Mouse (Mus musculus) large intestine, adult 2 months (tissue): ENCODE measurements around the gene 5330417C22Rik. TPM values are rescaled to one million over a fixed set of nuclear protein-coding genes. Genes with fewer than 3 reads are reported as not detected.
"Not testable (repeated sequence)": the region's sequence is repeated elsewhere in the genome, so short reads cannot be mapped to it uniquely, and the experiment has no call there.

Experiments used
- DNase-seq: peaks from one replicate; pipeline ENCODE4 v3.0.0-alpha.2; 2012; ENCODE audit warnings: low read depth, low spot score
- WGBS: fragments of 180-500 bp; shearing (Covaris S2); methylation state at CpG from one replicate; pipeline ENCODE4 v1.1.7; 2018; 5-methylcytosine and 5-hydroxymethylcytosine counted together
- polyA plus RNA-seq: library from polyadenylated mRNA; depleted of rRNA; stranded (reverse); fragments of >200 nt; gene quantifications from 2 replicates; pipeline ENCODE4 v1.2.3, GENCODE M21; 2012

Gene 5330417C22Rik
- polyA plus RNA-seq, 1 experiment: 24.4 TPM

GRCm38 (mm10) chr3:108533951-108534350, 2.4 kb downstream of the 5330417C22Rik start, which contains the start of gene 1700013F07Rik:
Gene 1700013F07Rik (plus strand): TSS chr3:108534150.
- 43% methylated on average over 6 of the region's 6 CpGs for WGBS
- no peak for DNase-seq

- WGBS: 25% methylated on average over 9 of the region's 9 CpGs
- peak; percentile 93 for DNase-seq
Observed at GRCm38 (mm10) chr3:108533114-108533885, 3.0 kb downstream of the 5330417C22Rik start.

- 95% methylated on average over 8 of the region's 8 CpGs for WGBS
- DNase-seq: no peak
Observed at GRCm38 (mm10) chr3:108528489-108528888, 7.8 kb downstream of the 5330417C22Rik start.

GRCm38 (mm10) chr3:108523415-108523814, 12.9 kb downstream of the 5330417C22Rik start:
- no peak for DNase-seq
- 85% methylated on average over 4 of the region's 4 CpGs for WGBS

- no peak for DNase-seq
- WGBS: 45% methylated on average over 4 of the region's 4 CpGs
Observed at GRCm38 (mm10) chr3:108518276-108518675, 18.1 kb downstream of the 5330417C22Rik start.

- 30% methylated on average over 3 of the region's 3 CpGs for WGBS
Observed at GRCm38 (mm10) chr3:108513465-108513864, 22.9 kb downstream of the 5330417C22Rik start.

GRCm38 (mm10) chr3:108510716-108511483, 25.4 kb downstream of the 5330417C22Rik start:
- peak; percentile 54 for DNase-seq
- 8% methylated on average over 9 of the region's 9 CpGs for WGBS

More at GRCm38 (mm10) chr3:108513465-108513864, 22.9 kb downstream of the 5330417C22Rik start:
- no peak for DNase-seq

- WGBS: 54% methylated on average over 2 of the region's 2 CpGs
- DNase-seq: no peak
Observed at GRCm38 (mm10) chr3:108510156-108510555, 26.2 kb downstream of the 5330417C22Rik start.

- 14% methylated on average over 4 of the region's 4 CpGs for WGBS
- no peak for DNase-seq
Observed at GRCm38 (mm10) chr3:108508745-108509474, 27.4 kb downstream of the 5330417C22Rik start.

GRCm38 (mm10) chr3:108503908-108504307, 32.4 kb downstream of the 5330417C22Rik start:
- WGBS: 18% methylated on average over 4 of the region's 4 CpGs
- peak; percentile 33 for DNase-seq

GRCm38 (mm10) chr3:108501411-108501810, 34.9 kb downstream of the 5330417C22Rik start:
- not testable (repeated sequence) for DNase-seq
- 35% methylated on average over 3 of the region's 3 CpGs for WGBS

- DNase-seq: no peak
- 90% methylated on average over 8 of the region's 8 CpGs for WGBS
Observed at GRCm38 (mm10) chr3:108499826-108500225, 36.5 kb downstream of the 5330417C22Rik start.

- DNase-seq: no peak
- WGBS: 57% methylated on average over 9 of the region's 9 CpGs
Observed at GRCm38 (mm10) chr3:108497602-108498001, 38.7 kb downstream of the 5330417C22Rik start.

- no peak for DNase-seq
- 66% methylated on average over 4 of the region's 4 CpGs for WGBS
Observed at GRCm38 (mm10) chr3:108495486-108495885, 40.9 kb downstream of the 5330417C22Rik start.

- 76% methylated on average over 9 of the region's 9 CpGs for WGBS
- no peak for DNase-seq
Observed at GRCm38 (mm10) chr3:108494861-108495474, 41.4 kb downstream of the 5330417C22Rik start.

GRCm38 (mm10) chr3:108489968-108490367, 46.4 kb downstream of the 5330417C22Rik start:
- WGBS: 62% methylated on average over 3 of the region's 3 CpGs
- no peak for DNase-seq

GRCm38 (mm10) chr3:108484749-108485148, 51.6 kb downstream of the 5330417C22Rik start:
- no peak for DNase-seq
- WGBS: 43% methylated on average over 4 of the region's 4 CpGs

GRCm38 (mm10) chr3:108478800-108479199, 57.5 kb downstream of the 5330417C22Rik start:
- 42% methylated on average over 4 of the region's 4 CpGs for WGBS
- DNase-seq: no peak
